Mouse (Mus musculus) embryonic facial prominence, embryonic 11.5 days (tissue): ENCODE data around the gene Npr2. TPM values are rescaled to one million over a fixed set of nuclear protein-coding genes. Genes with fewer than 3 reads are reported as not detected.

ENCODE experiments used
- ATAC-seq: fragments of 200-750 bp; cut with Nextera tagmentation; replicated peaks from 2 replicates; pipeline ENCODE4 v1.8.0; 2017; ENCODE audit warnings: low read depth; ENCODE audit not compliant: insufficient number of reproducible peaks, low FRiP score, low TSS enrichment
- DNase-seq: peaks from one replicate; pipeline ENCODE4 v3.0.0-alpha.2; 2015; ENCODE audit warnings: low spot score
- H3K27ac ChIP-seq: fragments of 300-500 bp; sonication (generic); replicated peaks from 2 replicates; pipeline ENCODE4 v1.5.1; 2014; ENCODE audit warnings: mild to moderate bottlenecking, low read depth, low read length, control low read depth
- H3K27me3 ChIP-seq: fragments of 300-500 bp; sonication (generic); 2 replicates; pipeline ENCODE4 v1.6.1; 2014; ENCODE audit warnings: mild to moderate bottlenecking, low read length, moderate library complexity, mixed read lengths; ENCODE audit not compliant: control insufficient read depth, insufficient read depth
- H3K36me3 ChIP-seq: fragments of 300-500 bp; sonication (generic); replicated peaks from 2 replicates; pipeline ENCODE4 v1.6.1; 2014; ENCODE audit warnings: low read depth, mild to moderate bottlenecking, low read length, moderate library complexity, mixed read lengths; ENCODE audit not compliant: control insufficient read depth, insufficient read depth
- H3K4me1 ChIP-seq: fragments of 300-500 bp; sonication (generic); 2 replicates; pipeline ENCODE4 v1.6.1; 2014; ENCODE audit warnings: low read length, mixed read lengths; ENCODE audit not compliant: control insufficient read depth, insufficient read depth
- H3K4me2 ChIP-seq: fragments of 300-500 bp; sonication (generic); 2 replicates; pipeline ENCODE4 v1.6.1; 2014; ENCODE audit warnings: low read depth, mild to moderate bottlenecking, control low read depth, low read length, moderate library complexity
- H3K4me3 ChIP-seq: fragments of 300-500 bp; sonication (generic); 2 replicates; pipeline ENCODE4 v1.5.1; 2014; ENCODE audit warnings: low read depth, low read length, control low read depth
- H3K9ac ChIP-seq: fragments of 300-500 bp; sonication (generic); replicated peaks from 2 replicates; pipeline ENCODE4 v1.6.1; 2014; ENCODE audit warnings: mild to moderate bottlenecking, control low read depth, low read length
- H3K9me3 ChIP-seq: fragments of 300-500 bp; sonication (generic); replicated peaks from 2 replicates; pipeline ENCODE4 v1.6.1; 2016; ENCODE audit warnings: mild to moderate bottlenecking, low read length, inconsistent platforms, mixed read lengths; ENCODE audit not compliant: control insufficient read depth
- WGBS: fragments of 180-500 bp; shearing (Covaris S2); extraction: QIAGEN DNeasy Blood & Tissue Kit; methylation state at CpG from one replicate; pipeline ENCODE4 v1.1.7; 2014; 5-methylcytosine and 5-hydroxymethylcytosine counted together
- polyA plus RNA-seq: library from polyadenylated mRNA; unstranded; fragments of >200 nt; fragmentation: Nextera tagmentation; extraction: Ambion mirVana; gene quantifications from 2 replicates; pipeline ENCODE4 v1.2.1, GENCODE M21; 2014

The Npr2 gene
- polyA plus RNA-seq, 1 experiment from 2014 or later: 16.6 TPM

- Histone ChIP-seq H3K4me3 (peak overlapping the region; percentile 69), H3K36me3 (no peaks in the 10 kb centered on the region), H3K4me1 (peaks cover 9% of the 10 kb centered on the region; the same call in 1 of the 2 replicates), H3K27me3 (no peaks in the 10 kb centered on the region; the same call in 1 of the 2 replicates), H3K27ac (no peak overlapping the region), H3K4me2 (peak overlapping the region; percentile 97), H3K9ac (peak overlapping the region; percentile 92), H3K9me3 (no peaks in the 10 kb centered on the region)
- WGBS: 39% methylated on average over 42 of the region's 42 CpGs
- ATAC-seq (no peak), DNase-seq (no peak)
Measured at GRCm38 (mm10) chr4:43631956-43632920, 503 bp downstream of the Npr2 start.

- Histone ChIP-seq H3K36me3 (no peaks in the 10 kb centered on the region), H3K9me3 (no peaks in the 10 kb centered on the region), H3K4me3 (no peak overlapping the region), H3K4me2 (no peak overlapping the region; the same call in 1 of the 2 replicates), H3K27ac (no peak overlapping the region), H3K9ac (no peak overlapping the region), H3K27me3 (no peaks in the 10 kb centered on the region; the same call in 1 of the 2 replicates), H3K4me1 (peaks cover 9% of the 10 kb centered on the region; the same call in 1 of the 2 replicates)
- no peak for DNase-seq
- no peak for ATAC-seq
- 79% methylated on average over 8 of the region's 8 CpGs for WGBS
Measured at GRCm38 (mm10) chr4:43633296-43633695, 1.6 kb downstream of the Npr2 start.

- Histone ChIP-seq H3K27ac (no peak overlapping the region), H3K4me2 (no peak overlapping the region), H3K36me3 (no peaks in the 10 kb centered on the region), H3K9me3 (no peaks in the 10 kb centered on the region), H3K9ac (no peak overlapping the region), H3K4me1 (peaks cover 9% of the 10 kb centered on the region; the same call in 1 of the 2 replicates), H3K4me3 (no peak overlapping the region), H3K27me3 (no peaks in the 10 kb centered on the region; the same call in 1 of the 2 replicates)
- DNase-seq (no peak), ATAC-seq (no peak)
- 94% methylated on average over 2 of the region's 2 CpGs for WGBS
Measured at GRCm38 (mm10) chr4:43633736-43634135, 2.0 kb downstream of the Npr2 start.

GRCm38 (mm10) chr4:43634621-43635374 lies 3.1 kb downstream of the Npr2 start:
- Histone ChIP-seq H3K4me2 (no peak overlapping the region), H3K27ac (no peak overlapping the region), H3K9ac (no peak overlapping the region), H3K36me3 (no peaks in the 10 kb centered on the region), H3K9me3 (no peaks in the 10 kb centered on the region), H3K4me3 (no peak overlapping the region), H3K27me3 (no peaks in the 10 kb centered on the region; the same call in 1 of the 2 replicates), H3K4me1 (peaks cover 9% of the 10 kb centered on the region; the same call in 1 of the 2 replicates)
- ATAC-seq (no peak), DNase-seq (no peak)
- 84% methylated on average over 7 of the region's 7 CpGs for WGBS

GRCm38 (mm10) chr4:43636751-43637150 lies 5.0 kb downstream of the Npr2 start:
- no peaks in the 10 kb centered on the region for H3K9me3 ChIP-seq
- H3K27me3 ChIP-seq: no peaks in the 10 kb centered on the region; the same call in 1 of the 2 replicates
- DNase-seq: no peak
- WGBS: 67% methylated on average over 6 of the region's 6 CpGs
- H3K9ac ChIP-seq: no peak overlapping the region
- H3K4me3 ChIP-seq: no peak overlapping the region
- no peaks in the 10 kb centered on the region for H3K36me3 ChIP-seq
- H3K4me2 ChIP-seq: no peak overlapping the region
- H3K4me1 ChIP-seq: peaks cover 6% of the 10 kb centered on the region; the same call in 1 of the 2 replicates
- H3K27ac ChIP-seq: no peak overlapping the region
- ATAC-seq: no peak

- Histone ChIP-seq H3K4me1 (no peaks in the 10 kb centered on the region), H3K36me3 (no peaks in the 10 kb centered on the region), H3K9me3 (no peaks in the 10 kb centered on the region), H3K9ac (no peak overlapping the region), H3K4me2 (no peak overlapping the region), H3K27me3 (no peaks in the 10 kb centered on the region), H3K27ac (no peak overlapping the region), H3K4me3 (no peak overlapping the region)
- DNase-seq (no peak), ATAC-seq (no peak)
- WGBS: 60% methylated on average over 9 of the region's 9 CpGs
Measured at GRCm38 (mm10) chr4:43640076-43640475, 8.3 kb downstream of the Npr2 start.

- H3K9ac ChIP-seq: no peak overlapping the region
- no peaks in the 10 kb centered on the region for H3K4me1 ChIP-seq
- no peaks in the 10 kb centered on the region for H3K27me3 ChIP-seq
- H3K27ac ChIP-seq: no peak overlapping the region
- no peak for DNase-seq
- no peak overlapping the region for H3K4me3 ChIP-seq
- ATAC-seq: no peak
- 81% methylated on average over 6 of the region's 6 CpGs for WGBS
- H3K4me2 ChIP-seq: no peak overlapping the region
- H3K36me3 ChIP-seq: no peaks in the 10 kb centered on the region
- H3K9me3 ChIP-seq: no peaks in the 10 kb centered on the region
Measured at GRCm38 (mm10) chr4:43640491-43640890, 8.8 kb downstream of the Npr2 start.
